Mouse (Mus musculus): ENCODE measurements around the gene Heca.

GRCm38 (mm10) chr10:17925200-17925599 lies 22.7 kb downstream of the Heca start:
- TF ChIP-seq CTCF (conservative IDR thresholded peaks at IDR 0.05; ENCODE audit: low read length): no peak
- TF ChIP-seq NANOG (IDR thresholded peaks at IDR 0.05; ENCODE audit: borderline replicate concordance, low read length): no peak
- no peak for TF ChIP-seq POU5F1 (IDR thresholded peaks at IDR 0.05; ENCODE audit: borderline replicate concordance, low read length)

Data from E14TG2a.4 (cell line).